Mouse (Mus musculus) lung, embryonic 14.5 days (tissue): Measurements from ENCODE around the gene Gm597. TPM values are rescaled to one million over a fixed set of nuclear protein-coding genes. Genes with fewer than 3 reads are reported as not detected.

Experiments
- ATAC-seq: fragments of 200-750 bp; cut with Nextera tagmentation; 2 replicates; pipeline ENCODE4 v1.8.0; 2017; ENCODE audit warnings: mild to moderate bottlenecking, moderate TSS enrichment, moderate library complexity; ENCODE audit not compliant: insufficient read depth
- DNase-seq: peaks from one replicate; pipeline ENCODE4 v3.0.0-alpha.2; 2015
- H3K27ac ChIP-seq: fragments of 300-500 bp; sonication (generic); 2 replicates; pipeline ENCODE4 v1.5.1; 2014; ENCODE audit warnings: low read depth, mild to moderate bottlenecking, moderate library complexity
- H3K27me3 ChIP-seq: fragments of 300-500 bp; sonication (generic); 2 replicates; pipeline ENCODE4 v1.6.1; 2014; ENCODE audit warnings: low read length, control low read depth; ENCODE audit not compliant: insufficient read depth
- H3K36me3 ChIP-seq: fragments of 300-500 bp; sonication (generic); 2 replicates; pipeline ENCODE4 v1.6.1; 2014; ENCODE audit warnings: control low read depth; ENCODE audit not compliant: insufficient read depth
- H3K4me1 ChIP-seq: fragments of 300-500 bp; sonication (generic); 2 replicates; pipeline ENCODE4 v1.6.1; 2014; ENCODE audit warnings: antibody characterized with exemption, control low read depth; ENCODE audit not compliant: insufficient read depth
- H3K4me2 ChIP-seq: fragments of 300-500 bp; sonication (generic); 2 replicates; pipeline ENCODE4 v1.6.1; 2014; ENCODE audit warnings: mild to moderate bottlenecking
- H3K4me3 ChIP-seq: fragments of 300-500 bp; sonication (generic); 2 replicates; pipeline ENCODE4 v1.5.1; 2014; ENCODE audit warnings: low read depth, low read length
- H3K9ac ChIP-seq: fragments of 300-500 bp; sonication (generic); 2 replicates; pipeline ENCODE4 v1.6.1; 2014
- H3K9me3 ChIP-seq: fragments of 300-500 bp; sonication (generic); 2 replicates; pipeline ENCODE4 v1.6.1; 2016; ENCODE audit warnings: low read depth, low read length, control low read depth
- CTCF ChIP-seq: IDR thresholded peaks from 2 replicates; pipeline ENCODE4 v1.5.1; 2016; ENCODE audit warnings: antibody characterized with exemption, low read depth
- WGBS: fragments of 180-500 bp; shearing (Covaris S2); extraction: QIAGEN DNeasy Blood & Tissue Kit; methylation state at CpG from one replicate; pipeline ENCODE4 v1.1.7; 2014; 5-methylcytosine and 5-hydroxymethylcytosine counted together
- polyA plus RNA-seq: library from polyadenylated mRNA; unstranded; fragments of >200 nt; fragmentation: Nextera tagmentation; extraction: Ambion mirVana; gene quantifications from 2 replicates; pipeline ENCODE4 v1.2.1, GENCODE M21; 2014

Gm597 gene
- not detected in 2 replicates for polyA plus RNA-seq

- ATAC-seq (no peak), DNase-seq (no peak)
- H3K9ac ChIP-seq: no peak within 1 kb of the TSS
- no peak for TF ChIP-seq CTCF
- H3K9me3 ChIP-seq: no peaks in the 10 kb centered on the region
- H3K27me3 ChIP-seq: no peaks in the 10 kb centered on the region
- no peaks in the 10 kb centered on the region for H3K4me1 ChIP-seq
- no peak within 1 kb of the TSS for H3K4me3 ChIP-seq
- no peaks in the 10 kb centered on the region for H3K36me3 ChIP-seq
- H3K4me2 ChIP-seq: no peak within 1 kb of the TSS
- no peak within 1 kb of the TSS for H3K27ac ChIP-seq
These were observed at the start of gene Gm597 for GRCm38 (mm10) chr1:28780152-28780551. TSS of gene Gm597 (minus strand) at chr1:28780252.

- H3K36me3 ChIP-seq: no peaks in the 10 kb centered on the region
- no peak for DNase-seq
- WGBS: 83% methylated on average over 1 of the region's 1 CpGs
- no peaks in the 10 kb centered on the region for H3K9me3 ChIP-seq
- H3K4me3 ChIP-seq: no peak overlapping the region
- H3K4me1 ChIP-seq: no peaks in the 10 kb centered on the region
- no peak overlapping the region for H3K9ac ChIP-seq
- no peak overlapping the region for H3K27ac ChIP-seq
- TF ChIP-seq CTCF: no peak
- no peaks in the 10 kb centered on the region for H3K27me3 ChIP-seq
- no peak overlapping the region for H3K4me2 ChIP-seq
- ATAC-seq: no peak
These were observed 27.6 kb upstream of the Gm597 start for GRCm38 (mm10) chr1:28807689-28808088.

- no peaks in the 10 kb centered on the region for H3K27me3 ChIP-seq
- no peak overlapping the region for H3K9ac ChIP-seq
- no peak overlapping the region for H3K4me2 ChIP-seq
- ATAC-seq (no peak), DNase-seq (no peak)
- H3K9me3 ChIP-seq: no peaks in the 10 kb centered on the region
- H3K36me3 ChIP-seq: no peaks in the 10 kb centered on the region
- H3K27ac ChIP-seq: no peak overlapping the region
- H3K4me3 ChIP-seq: no peak overlapping the region
- H3K4me1 ChIP-seq: no peaks in the 10 kb centered on the region
- TF ChIP-seq CTCF: no peak
These were observed 26.6 kb upstream of the Gm597 start for GRCm38 (mm10) chr1:28806618-28807017.

GRCm38 (mm10) chr1:28800881-28801280 is 20.8 kb upstream of the Gm597 start:
- H3K27me3 ChIP-seq: no peaks in the 10 kb centered on the region
- no peak overlapping the region for H3K4me2 ChIP-seq
- H3K36me3 ChIP-seq: no peaks in the 10 kb centered on the region
- no peak overlapping the region for H3K9ac ChIP-seq
- H3K4me3 ChIP-seq: no peak overlapping the region
- TF ChIP-seq CTCF: no peak
- WGBS: 83% methylated on average over 14 of the region's 14 CpGs
- H3K9me3 ChIP-seq: no peaks in the 10 kb centered on the region
- no peaks in the 10 kb centered on the region for H3K4me1 ChIP-seq
- ATAC-seq (no peak), DNase-seq (no peak)
- no peak overlapping the region for H3K27ac ChIP-seq
